Mouse (Mus musculus): ENCODE results near the gene Ccnyl1. TPM values are rescaled to one million over a fixed set of nuclear protein-coding genes. Genes with fewer than 3 reads are reported as not detected.

The Ccnyl1 gene
- total and polyA plus RNA-seq, 3 experiments = 2.8 to 9.0 (median 5.3) TPM

DNA sequence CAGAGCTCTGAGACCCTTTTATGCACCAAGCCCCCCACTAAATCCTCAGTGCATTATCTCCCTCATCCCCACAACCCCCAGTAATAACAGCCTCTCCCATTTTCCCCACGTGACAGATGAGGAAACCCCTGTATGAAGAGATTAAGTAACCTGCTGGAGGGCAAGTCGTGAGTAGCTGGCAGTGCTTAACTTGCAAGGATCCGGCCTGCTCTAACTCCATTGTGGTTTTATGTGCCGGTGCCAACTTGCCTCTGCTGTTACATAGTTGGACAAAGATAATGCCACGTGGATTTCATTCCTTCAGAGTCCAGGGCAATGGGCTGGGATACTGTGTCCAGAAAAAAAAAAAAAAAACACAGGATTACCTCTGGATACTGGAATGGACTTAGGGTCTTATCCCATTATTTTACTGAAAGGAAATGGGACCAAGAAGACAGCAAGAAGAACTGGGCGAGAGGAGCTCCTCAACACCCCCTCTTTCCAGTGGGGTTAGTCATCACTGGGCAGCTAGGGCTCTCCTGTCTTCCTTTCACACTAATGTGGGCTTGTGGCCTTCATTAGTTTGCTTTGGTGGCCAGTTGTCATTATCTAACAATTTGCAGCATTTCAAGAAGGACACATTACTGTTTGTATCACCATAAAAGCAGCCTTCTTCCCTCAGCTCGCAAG lies 65.8 kb downstream of the Ccnyl1 start:
- Histone ChIP-seq H3K27ac (ENCODE audit: insufficient read depth, low read depth) (no peak overlapping the region), H3K4me3 (replicated peaks in 1 of 3; ENCODE audit: low read depth in 2 of 3, low read length in 2 of 3, poor library complexity in 1 of 3) (no peak overlapping the region), H3K4me1 (ENCODE audit: control insufficient read depth in 1 of 2, insufficient read depth in 2 of 2) (no peaks in the 10 kb centered on the region), H3K4me2 (ENCODE audit: insufficient read depth, low read depth, poor library complexity, severe bottlenecking) (no peak overlapping the region), H3K36me3 (replicated peaks in 1 of 2; ENCODE audit: control insufficient read depth in 1 of 2, insufficient read depth in 1 of 2, low read length in 1 of 2) (no peaks in the 10 kb centered on the region), H3K9me3 (replicated peaks; ENCODE audit: low read length) (no peaks in the 10 kb centered on the region), H3K27me3 (replicated peaks) (peaks cover 2% of the 10 kb centered on the region), H3K79me2 (replicated peaks; ENCODE audit: control insufficient read depth, extremely low read depth, insufficient read depth, poor library complexity, severe bottlenecking) (no peaks in the 10 kb centered on the region), H3K9ac (ENCODE audit: insufficient read depth, low read depth) (no peak overlapping the region)
- TF ChIP-seq MXI1 (IDR thresholded peaks at IDR 0.05; ENCODE audit: low read depth, low read length) (no peak), HCFC1 (IDR thresholded peaks at IDR 0.05; ENCODE audit: low read depth, low read length) (no peak), PAX5 (IDR thresholded peaks at IDR 0.05; ENCODE audit: low read length) (no peak), MAX (IDR thresholded peaks at IDR 0.05; ENCODE audit: low read length) (no peak)
- in situ Hi-C loops (cut with MboI; ENCODE audit: low pct_ligation_motif_present, low pct_unique_long_range_greater_than_20kb, low sequenced_read_pairs) (no loop called here), dilution Hi-C loops (cut with MboI; ENCODE audit: extremely low pct_ligation_motif_present, extremely low pct_unique_long_range_greater_than_20kb, low sequenced_read_pairs) (no loop called here)
- no peak for DNase-seq (ENCODE audit: extremely low read depth)

DNA sequence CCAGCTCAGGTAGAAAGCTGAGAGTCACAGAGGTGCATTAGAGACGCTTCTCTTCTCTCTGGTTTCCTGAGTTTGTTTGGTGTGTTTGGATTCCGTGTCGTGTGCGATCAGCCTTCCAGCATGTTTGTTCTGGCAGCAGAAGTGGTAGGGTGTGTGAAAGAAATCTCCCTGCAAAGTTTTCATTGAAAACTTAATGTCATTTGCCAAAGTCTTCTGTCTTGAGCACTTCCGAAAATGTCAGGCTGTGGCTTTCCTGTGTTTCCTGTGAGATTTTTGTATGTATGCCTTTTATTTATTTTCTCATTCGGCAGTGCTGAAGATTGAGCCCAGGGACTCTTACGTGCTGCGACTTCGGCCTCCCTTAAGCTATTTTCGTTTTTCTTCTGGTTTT lies 66.4 kb downstream of the Ccnyl1 start:
- DNase-seq (ENCODE audit: extremely low read depth) = no peak
- no peak overlapping the region for H3K9ac ChIP-seq (ENCODE audit: insufficient read depth, low read depth)
- dilution Hi-C loops (cut with MboI; ENCODE audit: extremely low pct_ligation_motif_present, extremely low pct_unique_long_range_greater_than_20kb, low sequenced_read_pairs) = no loop called here
- H3K4me1 ChIP-seq (ENCODE audit: control insufficient read depth in 1 of 2, insufficient read depth in 2 of 2) = no peaks in the 10 kb centered on the region
- peaks cover 2% of the 10 kb centered on the region for H3K27me3 ChIP-seq (replicated peaks)
- no peaks in the 10 kb centered on the region for H3K36me3 ChIP-seq (replicated peaks in 1 of 2; ENCODE audit: control insufficient read depth in 1 of 2, insufficient read depth in 1 of 2, low read length in 1 of 2)
- TF ChIP-seq EP300 (IDR thresholded peaks at IDR 0.05; ENCODE audit: low read length) (no peak), ETS1 (conservative IDR thresholded peaks at IDR 0.05; ENCODE audit: low read depth, low read length) (no peak), BHLHE40 (IDR thresholded peaks at IDR 0.05; ENCODE audit: low read depth, low read length) (no peak), PAX5 (IDR thresholded peaks at IDR 0.05; ENCODE audit: low read length) (no peak), SMC3 (IDR thresholded peaks at IDR 0.05; ENCODE audit: low read depth, low read length) (no peak), POLR2A (IDR thresholded peaks at IDR 0.05; ENCODE audit: low read depth, low read length) (no peak), IRF4 (IDR thresholded peaks at IDR 0.05; ENCODE audit: low read depth, low read length) (no peak), MXI1 (IDR thresholded peaks at IDR 0.05; ENCODE audit: low read depth, low read length) (no peak), MAFK (IDR thresholded peaks at IDR 0.05; ENCODE audit: insufficient replicate concordance, low read length) (no peak), HCFC1 (IDR thresholded peaks at IDR 0.05; ENCODE audit: low read depth, low read length) (no peak), MEF2A (IDR thresholded peaks at IDR 0.05; ENCODE audit: borderline replicate concordance, low read depth, low read length) (no peak), ELF1 (IDR thresholded peaks at IDR 0.05; ENCODE audit: low read depth, low read length) (no peak), GABPA (IDR thresholded peaks at IDR 0.05; ENCODE audit: insufficient replicate concordance, low read depth, low read length) (no peak), NELFE (IDR thresholded peaks at IDR 0.05; ENCODE audit: low read depth, low read length) (no peak), CHD2 (IDR thresholded peaks at IDR 0.05; ENCODE audit: low read length) (no peak)
- H3K4me2 ChIP-seq (ENCODE audit: insufficient read depth, low read depth, poor library complexity, severe bottlenecking) = no peak overlapping the region
- no peaks in the 10 kb centered on the region for H3K79me2 ChIP-seq (replicated peaks; ENCODE audit: control insufficient read depth, extremely low read depth, insufficient read depth, poor library complexity, severe bottlenecking)
- no peaks in the 10 kb centered on the region for H3K9me3 ChIP-seq (replicated peaks; ENCODE audit: low read length)
- in situ Hi-C loops (cut with MboI; ENCODE audit: low pct_ligation_motif_present, low pct_unique_long_range_greater_than_20kb, low sequenced_read_pairs) = no loop called here
- H3K4me3 ChIP-seq (replicated peaks in 1 of 3; ENCODE audit: low read depth in 2 of 3, low read length in 2 of 3, poor library complexity in 1 of 3) = no peak overlapping the region
- no peak overlapping the region for H3K27ac ChIP-seq (ENCODE audit: insufficient read depth, low read depth)
